Mouse (Mus musculus) myocyte (in vitro differentiated cells): ENCODE results near the gene Rpp40. TPM values are rescaled to one million over a fixed set of nuclear protein-coding genes. Genes with fewer than 3 reads are reported as not detected.

Experiments used
- H3K27me3 ChIP-seq: one replicate; pipeline ENCODE4 v1.6.1; 2011; ENCODE audit not compliant: control insufficient read depth, insufficient read depth, insufficient read length
- H3K36me3 ChIP-seq: one replicate; pipeline ENCODE4 v1.6.1; 2011; ENCODE audit not compliant: control insufficient read depth, insufficient read depth
- H3K4me2 ChIP-seq: one replicate; pipeline ENCODE4 v1.6.1; 2011; ENCODE audit warnings: low read depth, control low read depth
- H3K4me3 ChIP-seq: one replicate; pipeline ENCODE4 v1.5.1; 2011; ENCODE audit warnings: mild to moderate bottlenecking, control low read depth, moderate library complexity
- H3K79me2 ChIP-seq: one replicate; pipeline ENCODE4 v1.6.1; 2011; ENCODE audit not compliant: control insufficient read depth, insufficient read depth
- H3ac ChIP-seq: one replicate; pipeline ENCODE4 v1.6.1; 2011; ENCODE audit not compliant: control insufficient read depth, insufficient read length
- CEBPB ChIP-seq: IDR thresholded peaks from 2 replicates; pipeline ENCODE4 v1.6.1; 2011; ENCODE audit warnings: mild to moderate bottlenecking, moderate library complexity; ENCODE audit not compliant: poor library complexity, insufficient read depth, severe bottlenecking
- E2F4 ChIP-seq: IDR thresholded peaks from one replicate; pipeline ENCODE4 v1.6.1; 2011; ENCODE audit warnings: mild to moderate bottlenecking, control low read depth, moderate library complexity; ENCODE audit not compliant: insufficient read depth
- MAX ChIP-seq: IDR thresholded peaks from one replicate; pipeline ENCODE4 v1.6.1; 2011; ENCODE audit warnings: low read depth, mild to moderate bottlenecking, control low read depth
- MYOD1 ChIP-seq, 3 experiments: IDR thresholded peaks; one replicate each; pipeline ENCODE4 v1.6.1; 2011; ENCODE audit warnings: control low read depth in 2 of 3, low read depth in 2 of 3, mild to moderate bottlenecking in 2 of 3, moderate library complexity in 1 of 3; ENCODE audit not compliant: insufficient read length in 2 of 3, control insufficient read depth in 1 of 3
- MYOG ChIP-seq, 3 experiments: IDR thresholded peaks; one replicate each; pipeline ENCODE4 v1.6.1; 2011; ENCODE audit warnings: control low read depth in 2 of 3, low read depth in 2 of 3, mild to moderate bottlenecking in 2 of 3; ENCODE audit not compliant: insufficient read length in 2 of 3, control insufficient read depth in 1 of 3, insufficient read depth in 1 of 3
- POLR2A ChIP-seq: IDR thresholded peaks from one replicate; pipeline ENCODE4 v1.6.1; 2011; ENCODE audit warnings: low read depth, mild to moderate bottlenecking, control low read depth, moderate library complexity; ENCODE audit not compliant: insufficient read length
- POLR2AphosphoS2 ChIP-seq: IDR thresholded peaks from one replicate; pipeline ENCODE4 v1.6.1; 2011; ENCODE audit warnings: low read depth, control low read depth; ENCODE audit not compliant: insufficient read length
- REST ChIP-seq: IDR thresholded peaks from one replicate; pipeline ENCODE4 v1.6.1; 2011; ENCODE audit warnings: mild to moderate bottlenecking, control low read depth, moderate library complexity; ENCODE audit not compliant: insufficient read depth, insufficient read length
- SRF ChIP-seq: IDR thresholded peaks from one replicate; pipeline ENCODE4 v1.6.1; 2011; ENCODE audit warnings: low read depth; ENCODE audit not compliant: control insufficient read depth, insufficient read length
- TCF12 ChIP-seq: IDR thresholded peaks from one replicate; pipeline ENCODE4 v1.6.1; 2011; ENCODE audit warnings: mild to moderate bottlenecking, control low read depth; ENCODE audit not compliant: poor library complexity, insufficient read depth, severe bottlenecking
- TCF3 ChIP-seq: IDR thresholded peaks from one replicate; pipeline ENCODE4 v1.6.1; 2011; ENCODE audit warnings: low read depth, control low read depth; ENCODE audit not compliant: insufficient read length
- USF1 ChIP-seq: IDR thresholded peaks from one replicate; pipeline ENCODE4 v1.6.1; 2011; ENCODE audit warnings: low read depth, mild to moderate bottlenecking, control low read depth, moderate library complexity
- polyA plus RNA-seq: library from polyadenylated mRNA; unstranded; fragments of >200 nt; fragmentation: generic; extraction: Trizol; gene quantifications from one replicate; pipeline ENCODE4 v1.2.1, GENCODE M21; 2012; ENCODE audit warnings: missing spikeins

Rpp40 gene
- polyA plus RNA-seq, 1 experiment = 13.6 TPM

GRCm38 (mm10) chr13:35852851-35853575 is 53.1 kb downstream of the Rpp40 start:
- Histone ChIP-seq H3K4me2 (no peak overlapping the region), H3K79me2 (no peaks in the 10 kb centered on the region), H3K4me3 (no peak overlapping the region), H3K27me3 (no peaks in the 10 kb centered on the region), H3K36me3 (peaks cover 4% of the 10 kb centered on the region), H3ac (no peak overlapping the region)
- TF ChIP-seq SRF (no peak), USF1 (no peak), MAX (no peak), TCF3 (no peak), POLR2AphosphoS2 (no peak), CEBPB (no peak), REST (no peak), TCF12 (no peak), MYOD1 (IDR thresholded peaks at IDR 0.05; ENCODE audit: control insufficient read depth in 1 of 3, insufficient read length in 2 of 3, low read depth in 2 of 3) (no peak), MYOG (IDR thresholded peaks at IDR 0.05; ENCODE audit: control insufficient read depth in 1 of 3, insufficient read depth in 1 of 3, insufficient read length in 2 of 3, low read depth in 2 of 3) (no peak), E2F4 (no peak), POLR2A (no peak)

GRCm38 (mm10) chr13:35851581-35851980 is 54.6 kb downstream of the Rpp40 start:
- Histone ChIP-seq H3K27me3 (no peaks in the 10 kb centered on the region), H3K4me2 (no peak overlapping the region), H3ac (no peak overlapping the region), H3K79me2 (no peaks in the 10 kb centered on the region), H3K36me3 (no peaks in the 10 kb centered on the region), H3K4me3 (no peak overlapping the region)
- TF ChIP-seq CEBPB (no peak), MAX (no peak), MYOD1 (IDR thresholded peaks at IDR 0.05; ENCODE audit: control insufficient read depth in 1 of 3, insufficient read length in 2 of 3, low read depth in 2 of 3) (no peak), USF1 (no peak), TCF12 (no peak), POLR2AphosphoS2 (no peak), SRF (no peak)

DNA sequence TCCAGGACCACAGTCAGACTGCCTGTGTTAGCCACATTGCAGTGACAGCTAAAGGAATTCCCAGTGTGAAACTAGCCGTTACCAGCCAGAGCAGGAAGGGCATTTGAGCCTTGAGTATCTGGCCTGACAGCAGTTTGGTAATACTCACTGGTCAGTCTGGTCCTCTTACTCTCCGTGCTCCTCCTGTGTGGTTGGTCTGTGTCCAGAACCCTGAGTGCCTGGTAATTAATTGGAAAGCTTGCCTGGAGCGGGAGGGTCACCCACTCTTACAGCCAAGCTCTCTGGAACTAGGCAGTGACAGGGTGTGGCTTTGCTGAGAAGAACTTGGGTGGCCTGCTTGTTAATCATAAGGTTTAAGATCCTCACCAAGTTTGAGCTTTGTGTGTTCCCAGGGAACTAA is 57.5 kb downstream of the Rpp40 start:
- Histone ChIP-seq H3K79me2 (no peaks in the 10 kb centered on the region), H3K36me3 (no peaks in the 10 kb centered on the region), H3ac (no peak overlapping the region), H3K4me3 (no peak overlapping the region), H3K4me2 (no peak overlapping the region), H3K27me3 (no peaks in the 10 kb centered on the region)
- TF ChIP-seq REST (no peak), MYOG (IDR thresholded peaks at IDR 0.05; ENCODE audit: control insufficient read depth in 1 of 3, insufficient read depth in 1 of 3, insufficient read length in 2 of 3, low read depth in 2 of 3) (no peak), MAX (no peak), TCF12 (no peak), POLR2A (no peak), POLR2AphosphoS2 (no peak), CEBPB (no peak), SRF (no peak), USF1 (no peak), E2F4 (no peak), TCF3 (no peak), MYOD1 (IDR thresholded peaks at IDR 0.05; ENCODE audit: control insufficient read depth in 1 of 3, insufficient read length in 2 of 3, low read depth in 2 of 3) (no peak)

GRCm38 (mm10) chr13:35845306-35845705 is 60.9 kb downstream of the Rpp40 start:
- H3K27me3 ChIP-seq = no peaks in the 10 kb centered on the region
- no peaks in the 10 kb centered on the region for H3K79me2 ChIP-seq
- no peak overlapping the region for H3ac ChIP-seq
- H3K4me2 ChIP-seq = no peak overlapping the region
- H3K36me3 ChIP-seq = peaks cover 6% of the 10 kb centered on the region
- no peak for TF ChIP-seq E2F4
- TF ChIP-seq MYOD1 (IDR thresholded peaks at IDR 0.05; ENCODE audit: control insufficient read depth in 1 of 3, insufficient read length in 2 of 3, low read depth in 2 of 3) = no peak
- TF ChIP-seq TCF3 = no peak
- no peak for TF ChIP-seq MAX
- no peak for TF ChIP-seq CEBPB
- TF ChIP-seq MYOG (IDR thresholded peaks at IDR 0.05; ENCODE audit: control insufficient read depth in 1 of 3, insufficient read depth in 1 of 3, insufficient read length in 2 of 3, low read depth in 2 of 3) = no peak
- TF ChIP-seq REST = no peak
- no peak for TF ChIP-seq POLR2A
- no peak for TF ChIP-seq TCF12
- TF ChIP-seq POLR2AphosphoS2 = no peak
- no peak for TF ChIP-seq USF1
- no peak for TF ChIP-seq SRF
- no peak overlapping the region for H3K4me3 ChIP-seq

Other genes with a start within 250 kb of the Rpp40 start
- gene Cdyl, start 246.5 kb downstream of the Rpp40 start, polyA plus RNA-seq = 10.9 TPM
- gene Ppp1r3g, start 52.5 kb upstream of the Rpp40 start, polyA plus RNA-seq = not detected
- gene Fars2, start 211.1 kb upstream of the Rpp40 start, polyA plus RNA-seq = 53.6 TPM
- 11.3 TPM for gene Lyrm4, start 211.2 kb upstream of the Rpp40 start, polyA plus RNA-seq